Mouse (Mus musculus): ENCODE data around the gene Zfp804b.

- TF ChIP-seq UBTF (IDR thresholded peaks at IDR 0.05; ENCODE audit: low read depth, low read length) (no peak), POLR2A (IDR thresholded peaks at IDR 0.05; ENCODE audit: low read depth, low read length) (no peak), SMC3 (IDR thresholded peaks at IDR 0.05; ENCODE audit: low read depth, low read length) (no peak)
These were observed 549.2 kb downstream of the Zfp804b start for GRCm38 (mm10) chr5:6795396-6795795.

Measured in CH12.LX (cell line).